Mouse (Mus musculus) kidney, adult 11 months (tissue): ENCODE measurements at regions not wholly inside any gene's neighbourhood (a gene's known extent, or its start where the extent isn't known, plus 50 kb on each side); places are given as distances from the start of the nearest gene placed in this dataset.

ENCODE experiments used
- DNase-seq: peaks from one replicate; pipeline ENCODE4 v3.0.0; 2022

DNA sequence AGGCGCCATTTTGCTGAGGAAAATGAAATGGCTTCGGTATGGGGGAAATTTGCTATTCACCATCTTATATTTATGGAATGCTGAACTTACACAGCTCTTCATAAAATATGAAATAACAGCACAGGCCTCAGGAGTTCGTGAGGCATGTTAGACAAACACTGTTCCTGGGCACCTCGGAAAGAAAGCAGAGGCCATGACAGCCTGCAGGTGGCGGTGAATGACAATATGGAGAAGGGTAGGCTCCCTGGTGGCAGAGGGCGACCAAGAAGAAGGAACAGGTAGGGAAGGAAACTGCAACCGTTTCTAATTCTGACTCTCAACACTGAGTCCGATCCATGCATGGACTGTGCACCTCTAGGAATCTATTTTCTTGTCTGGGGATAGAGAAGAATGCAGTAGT, 553.6 kb upstream of the Tmpo start:
- no peak for DNase-seq

- DNase-seq, result no peak
These were observed 551.0 kb upstream of the Tmpo start for GRCm38 (mm10) chr10:91732007-91732589.

DNA sequence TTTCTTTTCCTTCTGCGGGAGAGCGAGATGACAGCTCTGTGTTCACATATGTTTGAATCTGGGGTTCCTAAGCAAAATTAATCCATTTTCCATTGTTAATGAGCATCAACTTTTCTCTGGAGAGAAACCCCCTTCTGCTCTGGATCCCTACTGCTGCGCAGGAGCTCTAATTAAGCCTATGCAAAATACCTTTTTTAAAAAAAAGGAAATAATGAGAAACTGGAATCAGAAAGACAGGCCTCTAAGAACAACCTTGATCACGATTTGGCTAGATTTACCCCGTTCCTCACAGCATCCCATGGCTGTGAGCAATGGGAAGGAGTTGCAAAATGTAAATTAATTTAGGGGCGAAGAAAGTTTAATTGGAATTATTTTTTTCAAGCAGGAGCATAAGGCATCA, 548.9 kb upstream of the Tmpo start:
- no peak for DNase-seq

GRCm38 (mm10) chr10:91719561-91720371, 538.7 kb upstream of the Tmpo start:
- no peak for DNase-seq

DNA sequence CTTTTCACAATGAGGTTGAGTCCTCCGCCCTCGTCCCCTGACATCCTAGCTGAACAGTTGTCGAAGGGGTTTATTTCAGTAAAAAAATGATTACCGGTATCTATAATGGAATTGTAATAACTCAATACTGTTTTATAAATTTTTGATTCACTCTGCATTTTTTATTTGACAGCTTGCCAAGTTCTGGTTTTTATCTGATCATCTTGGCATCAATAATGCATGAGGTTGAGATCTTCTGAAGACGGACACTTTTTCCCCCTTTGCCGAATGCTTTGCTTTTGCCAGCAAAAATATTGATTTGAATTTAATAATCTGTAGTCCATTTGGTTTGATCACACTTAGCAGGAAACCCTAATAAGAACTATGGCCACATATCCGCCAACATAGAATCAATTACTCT, 535.5 kb upstream of the Tmpo start:
- no peak for DNase-seq

GRCm38 (mm10) chr10:91714648-91715047, 533.5 kb upstream of the Tmpo start:
- peak; percentile 4 for DNase-seq

- no peak for DNase-seq
These were observed 532.4 kb upstream of the Tmpo start for GRCm38 (mm10) chr10:91713529-91713928.

- DNase-seq, result no peak
These were observed 525.7 kb upstream of the Tmpo start for GRCm38 (mm10) chr10:91706816-91707215.

GRCm38 (mm10) chr10:91704751-91705150, 523.6 kb upstream of the Tmpo start:
- no peak for DNase-seq

DNA sequence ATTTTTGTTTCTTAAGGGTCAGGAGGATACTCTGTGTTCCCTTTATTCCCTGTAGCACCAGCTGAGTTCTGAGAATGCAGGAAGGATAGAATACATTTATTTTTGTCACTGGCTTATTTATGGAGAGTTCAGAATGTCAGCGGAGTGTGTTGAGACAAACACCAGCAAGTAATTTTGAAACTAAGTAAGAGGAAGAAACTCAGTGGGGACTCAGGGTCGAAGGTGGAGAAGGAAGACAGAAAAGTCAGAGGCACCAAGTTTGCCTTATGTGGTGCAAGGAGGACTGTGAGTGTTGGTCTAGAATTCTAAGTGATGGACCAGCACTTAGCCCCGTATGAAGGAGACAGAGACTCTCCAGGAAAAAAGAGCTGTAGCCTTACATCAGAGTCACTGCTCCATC, 520.7 kb upstream of the Tmpo start:
- DNase-seq, result no peak

DNA sequence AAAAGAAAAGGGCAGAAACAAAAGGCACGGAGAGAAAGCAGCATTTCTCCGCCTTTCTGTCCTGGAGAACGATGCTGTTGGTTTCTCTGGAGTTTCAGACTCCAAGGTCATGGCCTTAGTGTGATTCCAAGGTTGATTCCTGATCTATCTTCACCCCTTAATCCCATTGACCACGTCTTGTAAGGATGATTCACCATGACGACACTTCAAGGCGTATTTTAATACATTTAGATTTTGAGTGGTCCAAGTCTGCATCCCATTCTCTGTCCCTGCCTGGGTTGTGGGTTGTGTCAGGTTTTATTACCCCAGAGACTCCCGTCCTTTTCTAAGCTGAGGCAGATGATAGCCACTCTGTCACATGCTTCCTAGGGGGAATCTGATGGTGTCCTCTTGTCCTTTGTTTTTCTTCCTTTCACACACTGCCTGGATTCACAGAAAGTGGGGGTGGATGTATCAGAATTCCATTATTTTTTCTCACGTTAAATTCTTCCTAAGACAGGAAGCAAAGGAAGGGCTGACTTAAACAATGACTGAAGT, 505.0 kb upstream of the Tmpo start:
- DNase-seq, result no peak

DNA sequence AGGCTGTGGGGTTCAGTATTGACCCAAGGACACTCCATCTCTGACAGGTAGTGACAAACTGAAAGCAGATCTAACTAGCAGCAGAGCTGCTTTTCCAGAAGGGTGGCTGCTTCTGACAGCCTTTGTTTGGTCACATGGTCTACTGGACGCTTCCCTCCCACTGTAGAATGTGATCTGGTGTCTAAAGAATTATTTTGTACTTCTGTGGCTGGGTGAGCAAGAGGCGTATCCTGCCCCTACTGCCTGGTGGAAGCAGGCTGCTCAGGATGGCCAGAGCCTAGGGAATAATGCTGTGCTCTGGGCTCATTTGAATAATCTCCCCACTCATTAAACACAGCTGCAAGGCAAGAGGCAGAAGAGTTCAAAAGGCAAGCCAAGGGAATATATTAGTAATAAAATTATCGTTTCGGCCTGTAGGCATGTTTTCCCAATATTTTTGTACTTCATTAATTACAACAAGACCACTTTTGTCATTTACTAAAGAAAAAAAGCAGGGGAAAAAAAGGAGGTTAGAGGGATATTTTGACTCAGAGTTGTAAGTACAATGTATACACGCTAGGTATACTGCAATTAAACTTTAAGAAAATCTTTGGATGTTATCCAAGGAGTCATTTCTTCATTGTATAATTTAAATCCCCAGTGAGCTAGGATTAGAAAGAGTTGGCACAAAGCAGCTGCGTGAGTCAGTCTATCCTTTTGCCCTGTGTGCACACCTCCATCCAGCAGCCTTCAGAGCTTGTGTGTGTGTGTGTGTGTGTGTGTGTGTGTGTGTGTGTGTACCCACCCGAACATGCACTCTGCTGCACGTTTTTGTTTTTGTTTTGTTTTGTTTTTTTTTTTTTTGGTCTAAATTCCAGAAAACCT, 504.3 kb upstream of the Tmpo start:
- peak; percentile 5 for DNase-seq

DNA sequence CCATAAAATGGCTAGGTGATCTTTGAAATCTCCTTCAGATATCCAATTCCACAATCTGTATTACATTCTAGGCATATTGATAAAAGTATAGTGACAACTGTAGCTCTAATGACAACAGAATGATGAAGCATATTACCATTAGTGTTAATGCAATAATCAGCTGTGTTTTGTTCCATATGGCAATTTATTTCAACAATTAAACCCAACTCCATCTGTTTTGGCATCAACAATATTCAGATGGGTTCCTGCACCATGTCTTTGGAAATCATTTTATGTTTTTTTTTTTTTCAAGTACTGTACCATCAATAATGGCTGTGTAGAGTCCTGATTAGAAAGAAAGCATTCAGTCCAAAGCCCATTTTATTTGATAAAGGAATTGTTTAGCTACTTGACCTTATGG, 498.5 kb upstream of the Tmpo start:
- no peak for DNase-seq

DNA sequence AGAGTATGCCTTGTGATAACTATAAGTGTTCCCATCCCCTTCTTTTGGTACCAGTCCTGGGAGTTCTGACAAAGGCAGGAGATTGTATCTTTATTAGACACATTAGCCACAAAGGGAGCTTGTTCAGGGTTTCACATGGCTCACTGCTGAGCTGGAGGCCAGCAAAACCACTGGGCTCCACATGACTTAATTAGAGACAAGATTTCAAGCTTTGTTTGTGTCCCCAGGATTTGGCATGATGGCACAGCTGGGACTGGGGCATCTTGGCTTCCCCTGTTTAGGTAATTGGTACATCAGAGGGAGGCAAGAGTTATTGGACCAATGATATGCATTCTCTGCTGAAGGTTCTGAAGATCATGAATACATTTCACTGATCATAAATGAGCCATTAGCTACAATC, 456.8 kb upstream of the Tmpo start:
- no peak for DNase-seq

DNA sequence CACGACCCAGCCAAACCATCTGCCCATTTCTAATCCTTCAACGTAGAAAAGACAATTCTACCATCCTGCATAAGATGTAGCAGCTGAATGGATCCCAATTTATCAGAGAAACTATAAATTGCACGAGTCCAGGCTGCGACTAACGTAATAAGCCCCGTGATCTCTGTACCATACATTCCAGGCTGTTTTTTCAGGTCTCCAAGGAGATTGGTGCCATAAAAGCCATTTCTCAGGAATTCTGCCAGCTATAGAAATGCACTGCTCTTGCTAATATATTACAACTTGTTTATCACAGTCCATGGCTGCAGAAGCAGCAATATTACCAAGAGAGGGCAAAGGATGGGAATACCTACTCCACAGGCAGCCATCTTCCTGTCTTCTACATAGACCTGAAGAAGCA, 447.6 kb upstream of the Tmpo start:
- no peak for DNase-seq

GRCm38 (mm10) chr10:91622281-91622680, 441.2 kb upstream of the Tmpo start:
- DNase-seq, result no peak

GRCm38 (mm10) chr10:91613794-91614479, 432.8 kb upstream of the Tmpo start:
- no peak for DNase-seq

GRCm38 (mm10) chr10:91612052-91612451, 430.9 kb upstream of the Tmpo start:
- DNase-seq, result no peak

DNA sequence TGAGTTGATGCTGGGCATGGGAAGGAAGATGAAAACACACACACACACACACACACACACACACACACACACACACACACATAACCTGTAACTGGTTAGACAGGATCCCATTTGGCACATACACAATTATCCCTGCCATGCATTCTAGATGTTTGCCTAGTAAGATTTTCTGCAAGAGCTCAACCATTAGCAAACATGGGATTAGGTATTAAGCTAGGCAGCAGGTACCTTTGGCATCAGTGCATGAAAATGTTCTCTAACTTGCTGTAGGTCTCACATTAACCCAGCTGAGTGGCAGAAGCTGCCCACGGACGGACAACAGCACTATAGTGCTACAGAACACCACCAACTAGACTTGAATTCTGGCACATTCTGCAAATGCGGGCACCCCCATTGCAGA, 413.8 kb upstream of the Tmpo start:
- DNase-seq, result peak; percentile 65

- no peak for DNase-seq
These were observed 412.3 kb upstream of the Tmpo start for GRCm38 (mm10) chr10:91593378-91593777.

GRCm38 (mm10) chr10:91591845-91592244, 410.7 kb upstream of the Tmpo start:
- DNase-seq, result no peak

DNA sequence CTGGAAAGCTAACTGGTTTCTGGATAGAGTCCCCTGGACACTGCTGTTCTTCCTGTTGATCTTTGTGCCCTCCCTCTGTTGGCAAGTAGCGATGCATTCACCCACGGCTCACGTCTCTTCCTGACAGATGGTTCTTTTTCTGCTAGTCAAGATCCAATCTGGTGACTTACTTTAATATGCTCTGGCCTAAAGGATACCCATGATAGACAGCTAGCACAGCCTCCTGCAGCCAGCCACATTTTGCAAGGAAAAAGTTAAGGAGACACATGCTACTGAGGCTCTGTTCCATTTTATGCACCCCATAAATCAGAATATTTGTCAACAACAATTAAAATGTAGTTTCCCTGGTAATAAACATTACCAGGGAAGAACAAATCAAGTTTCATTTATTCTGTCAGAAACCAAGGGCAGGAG, 410.3 kb upstream of the Tmpo start:
- no peak for DNase-seq

DNA sequence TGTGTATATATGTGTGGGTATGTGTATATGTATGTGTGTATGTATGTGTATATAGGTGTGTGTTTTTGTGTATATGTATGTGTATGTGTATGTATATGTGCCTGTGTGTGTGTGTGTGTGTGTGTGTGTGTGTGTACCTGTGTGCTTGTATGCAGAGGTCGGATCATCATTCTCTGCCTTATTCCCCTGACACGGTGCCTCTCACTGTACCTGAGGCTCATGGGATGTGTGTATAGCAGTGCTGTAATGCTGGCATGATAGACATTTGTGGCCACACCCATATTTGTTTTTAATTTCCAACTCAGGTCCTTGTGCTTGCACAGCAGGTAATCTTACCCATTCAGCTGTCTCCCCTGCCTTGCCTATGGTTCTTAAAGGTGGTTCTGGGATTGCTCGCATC, 402.1 kb upstream of the Tmpo start:
- DNase-seq, result no peak
